Mouse (Mus musculus) hematopoietic stem cell, adult 5-6 weeks (primary cell): ENCODE data around the gene Nup62cl. TPM values are rescaled to one million over a fixed set of nuclear protein-coding genes. Genes with fewer than 3 reads are reported as not detected.

Experiments
- ATAC-seq, 2 experiments: fragments of 125-278 bp in 1 of 2; replicated peaks in 1 of 2; 2 replicates each; pipeline ENCODE4 v1.8.0; 2016 to 2017; ENCODE audit warnings: inconsistent platforms in 2 of 2, mild to moderate bottlenecking in 2 of 2, moderate number of reproducible peaks in 2 of 2, low read depth in 1 of 2, moderate TSS enrichment in 1 of 2; ENCODE audit not compliant: low FRiP score in 2 of 2, poor library complexity in 2 of 2, severe bottlenecking in 2 of 2, insufficient read depth in 1 of 2, low TSS enrichment in 1 of 2
- total RNA-seq: library from RNA; stranded (forward); fragments of 172-1452, 232-1000 nt; gene quantifications from 2 replicates; pipeline ENCODE4 v1.2.3, GENCODE M21; 2017

Gene Nup62cl
- not detected in 2 replicates for total RNA-seq

DNA sequence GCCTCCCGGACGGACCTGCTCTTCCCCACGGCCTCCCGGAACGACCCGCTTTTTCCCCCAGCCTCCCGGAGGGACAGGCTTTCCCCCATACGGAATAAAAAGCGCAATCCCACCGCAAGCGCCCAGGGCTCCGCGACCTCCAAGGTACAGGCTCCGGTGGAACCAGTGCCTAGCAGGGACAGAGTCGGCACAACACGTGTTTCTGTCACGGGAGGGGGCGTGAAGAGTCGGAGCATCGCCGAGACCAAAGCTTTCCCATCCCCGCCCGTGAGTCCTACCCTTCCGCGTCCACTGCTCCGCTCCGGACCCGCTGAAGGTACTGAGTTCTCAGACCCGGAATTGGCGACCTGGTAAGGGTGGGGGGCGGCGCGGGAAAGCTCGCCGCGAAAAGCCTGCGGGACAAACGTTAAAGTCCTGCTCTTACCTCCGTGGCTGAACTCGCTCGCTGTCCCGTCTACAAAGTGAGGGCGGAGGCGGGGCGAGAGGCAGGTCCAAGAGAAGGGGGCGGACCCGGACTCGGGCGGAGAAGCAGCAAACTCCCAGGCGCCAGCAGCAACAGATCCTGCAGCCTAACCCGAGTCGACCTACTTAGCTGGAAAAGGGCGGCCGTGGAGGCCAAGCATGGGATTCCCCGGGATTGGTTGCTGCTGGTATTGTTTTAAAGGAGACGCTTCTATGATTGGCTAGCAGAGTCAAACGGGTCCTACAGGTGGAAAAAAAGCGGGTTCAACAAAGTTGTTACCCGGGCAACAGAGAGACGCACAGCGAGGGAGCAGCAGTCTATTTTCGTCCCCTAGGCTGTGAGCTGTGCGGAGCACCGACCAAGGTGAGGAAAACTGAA is at the start of gene Nup62cl, which contains the start of gene Pih1h3b:
TSS of gene Nup62cl (minus strand) at position 578 of the 841 bp plus-strand sequence.
TSS of gene Pih1h3b (plus strand) at position 745 of the 841 bp plus-strand sequence.
- ATAC-seq = peak; percentile 85 to 96

DNA sequence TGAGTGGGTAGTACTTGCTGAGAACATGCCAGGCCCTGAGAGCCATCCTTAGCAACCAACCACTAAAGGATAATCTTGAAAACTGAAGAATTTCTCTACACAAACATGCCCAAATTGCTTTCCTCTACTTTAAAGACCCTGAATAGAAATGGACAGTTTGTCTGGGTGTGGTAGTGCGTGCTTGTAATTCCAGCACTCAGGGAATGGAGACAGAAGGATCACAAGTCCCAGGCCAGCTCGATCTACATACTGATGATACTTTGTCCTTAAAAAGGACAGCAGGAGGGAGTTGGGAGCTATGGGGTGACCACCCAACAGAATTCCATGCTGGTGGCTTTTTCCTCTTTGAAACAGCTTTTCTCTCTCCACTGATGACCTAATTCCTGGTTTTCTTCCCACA is 31.6 kb upstream of the Nup62cl start:
- no peak for ATAC-seq

DNA sequence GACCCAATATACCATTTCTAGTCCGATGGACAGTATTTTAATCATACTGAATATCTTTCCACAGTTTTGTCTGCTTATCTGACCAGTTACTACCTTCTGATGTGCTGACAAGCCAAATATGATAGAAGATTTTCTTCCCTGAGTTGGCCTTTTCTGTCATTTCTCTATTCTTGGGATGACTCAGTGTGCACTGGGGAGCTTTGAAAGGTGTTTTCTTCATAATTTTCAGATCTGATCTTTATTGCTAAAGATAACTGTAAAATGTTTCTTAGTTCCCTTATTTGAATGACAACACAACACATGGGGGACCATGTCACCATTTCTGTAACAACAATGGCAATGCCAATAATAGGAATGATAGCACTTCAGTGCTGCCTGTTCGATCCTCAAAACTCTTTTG is 20.0 kb upstream of the Nup62cl start:
- no peak for ATAC-seq

DNA sequence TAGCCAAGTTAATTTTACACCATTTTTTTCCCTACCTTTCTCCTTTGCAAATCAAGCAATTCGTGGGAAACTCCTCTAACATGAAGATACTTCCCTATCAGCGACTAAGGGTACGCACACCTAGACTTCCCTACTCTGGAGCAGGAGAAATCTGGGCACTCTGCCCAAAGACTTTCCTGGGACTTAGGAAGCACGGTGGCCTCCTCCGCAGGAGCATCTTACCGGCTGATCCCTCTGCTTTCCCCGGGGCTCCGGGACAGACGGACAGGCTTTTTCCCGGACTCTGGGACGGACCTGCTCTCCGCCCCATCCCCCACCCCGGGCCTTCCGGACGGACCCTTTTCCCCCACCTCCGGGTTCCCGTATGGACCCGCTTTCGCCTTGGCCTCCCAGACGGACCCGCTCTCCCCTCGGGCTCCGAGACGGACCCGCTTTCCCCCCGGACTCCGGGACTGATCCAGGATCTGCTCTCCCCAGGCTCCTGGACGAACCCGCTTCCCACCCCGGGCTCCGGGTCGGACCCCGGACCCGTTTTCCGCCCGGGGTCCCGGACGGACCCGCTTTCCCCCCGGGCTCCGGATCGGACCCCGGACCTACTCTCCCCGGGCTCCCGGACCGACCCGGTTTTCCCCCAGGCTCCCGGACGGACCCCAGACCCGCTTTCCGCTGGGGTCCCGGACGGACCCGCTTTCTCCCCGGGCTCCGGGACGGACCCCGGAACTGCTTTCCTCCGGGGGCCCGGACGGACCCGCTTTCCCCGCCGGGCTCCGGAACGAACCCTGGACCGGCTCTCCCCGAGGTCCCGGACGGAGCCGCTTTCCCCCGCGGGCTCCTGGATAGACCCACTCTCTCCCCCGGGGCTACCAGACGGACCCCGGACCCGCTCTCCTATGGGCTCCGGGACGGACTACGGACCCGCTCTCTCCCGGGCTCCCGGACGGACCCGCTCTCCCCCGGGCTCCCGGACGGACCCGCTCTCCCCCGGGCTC is 1.3 kb downstream of the Nup62cl start:
- ATAC-seq = no peak

DNA sequence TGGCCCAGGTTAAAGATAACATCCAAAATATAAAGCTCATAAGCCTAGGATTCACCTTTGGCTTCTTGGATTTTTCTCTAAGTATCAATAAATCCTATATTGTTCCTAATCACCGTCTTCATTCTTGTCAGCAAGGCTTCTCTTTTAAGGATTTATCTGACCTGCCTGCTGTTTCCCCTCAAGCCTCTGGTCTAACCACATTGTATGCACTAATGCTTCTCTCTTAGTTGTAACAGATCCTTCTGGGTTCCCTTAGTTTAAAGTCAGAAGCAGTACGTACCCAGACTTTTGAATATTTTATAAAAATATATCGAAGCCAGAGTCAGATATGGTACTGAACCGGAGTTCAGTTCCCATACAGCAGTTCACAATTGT is 63.8 kb downstream of the Nup62cl start:
- ATAC-seq = peak; percentile 39 to 82; a peak in 3 of 4 replicates

DNA sequence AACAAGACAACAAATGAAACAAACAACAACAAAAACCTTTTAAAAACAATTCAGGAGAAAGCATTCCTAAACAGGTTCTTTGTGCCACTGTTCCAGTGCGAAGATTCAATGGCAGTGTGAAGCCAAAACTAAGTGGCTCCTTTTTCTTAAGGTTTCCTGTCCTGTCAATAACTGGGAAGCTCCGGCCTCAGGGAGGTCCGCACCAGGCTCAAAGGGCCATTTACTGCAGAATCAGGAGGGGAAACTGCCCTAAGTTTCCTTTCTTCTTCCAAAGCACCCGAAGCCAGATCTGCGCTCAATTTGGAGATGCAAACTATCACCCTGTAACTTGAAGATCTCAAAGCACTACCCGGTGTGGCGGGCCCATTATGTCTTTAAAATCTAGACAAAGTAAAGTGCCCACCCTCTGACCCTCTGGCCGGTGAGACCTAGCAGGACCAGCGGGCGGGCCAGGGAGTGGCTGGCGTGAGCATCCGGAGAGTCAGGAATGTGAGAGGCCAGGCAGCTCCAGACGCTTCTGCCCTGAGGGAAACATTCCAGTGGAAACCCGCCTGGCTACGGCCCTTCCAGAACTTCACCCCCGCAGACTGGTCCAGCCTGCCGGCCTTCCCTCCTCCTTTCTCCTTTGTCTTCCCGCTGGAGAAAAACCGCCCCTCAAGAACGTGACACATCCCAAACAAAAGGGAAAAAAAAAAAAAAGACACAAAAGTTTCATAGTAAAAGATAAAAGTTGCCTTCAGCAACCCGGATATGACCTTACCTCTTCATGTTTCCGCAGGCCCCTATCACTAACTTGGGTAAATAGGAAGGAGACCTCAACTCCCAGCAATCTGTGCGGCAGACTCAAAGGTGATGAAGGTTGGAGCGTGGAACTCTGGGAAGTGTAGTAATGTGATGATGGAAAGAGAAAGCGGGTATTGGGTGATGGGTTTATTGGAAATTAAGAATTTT is 64.5 kb downstream of the Nup62cl start, which contains the start of gene Rbm41:
TSS of gene Rbm41 (minus strand) at position 856 of the 951 bp plus-strand sequence.
- ATAC-seq = peak; percentile 98

DNA sequence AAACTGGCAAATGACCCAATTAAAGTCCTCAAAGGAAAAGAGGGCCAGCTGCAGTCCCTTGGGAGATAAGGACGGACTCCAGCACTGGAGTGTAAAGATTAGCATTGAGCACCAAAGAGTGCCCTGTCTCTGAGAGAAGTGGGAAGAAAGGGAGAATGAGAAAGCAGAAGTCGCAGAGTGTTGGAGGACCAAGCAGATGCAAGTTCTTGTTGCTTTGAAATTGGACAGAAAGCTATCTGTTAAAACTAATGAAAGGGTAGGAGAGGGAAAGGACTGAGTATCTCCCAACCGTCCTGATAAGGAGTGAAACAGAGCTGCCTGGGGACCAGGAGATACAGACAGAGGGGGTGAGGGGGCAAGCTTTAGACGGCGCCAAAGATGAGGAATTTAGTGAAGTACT is 80.4 kb downstream of the Nup62cl start:
- no peak for ATAC-seq

Other genes starting within 250 kb of the Nup62cl start
- 3.6 and 6.9 TPM in 2 replicates for gene Morc4, start 191.0 kb downstream of the Nup62cl start, total RNA-seq
- gene Rbm41, start 64.1 kb downstream of the Nup62cl start, total RNA-seq = 14.7 and 29.3 TPM in 2 replicates
- not detected in 2 replicates for gene Pih1h3b, start 167 bp upstream of the Nup62cl start, total RNA-seq